Mouse (Mus musculus): Measurements from ENCODE around the gene Cxcr4.

- TF ChIP-seq POLR2A (IDR thresholded peaks at IDR 0.05; ENCODE audit: insufficient read depth, low read depth, low read length) (no peak), CTCF (IDR thresholded peaks at IDR 0.05) (no peak)
Observed at GRCm38 (mm10) chr1:128615459-128615806, 23.3 kb upstream of the Cxcr4 start.

Data from heart, adult 2 months (tissue).